Mouse (Mus musculus): ENCODE data around the gene Otop2. TPM values are rescaled to one million over a fixed set of nuclear protein-coding genes. Genes with fewer than 3 reads are reported as not detected.
A peak's percentile ranks its signal among the peaks of the same experiment; 100 is the strongest.

Otop2 gene
- polyA plus RNA-seq, 1 experiment from 2014 or later, result not detected

DNA sequence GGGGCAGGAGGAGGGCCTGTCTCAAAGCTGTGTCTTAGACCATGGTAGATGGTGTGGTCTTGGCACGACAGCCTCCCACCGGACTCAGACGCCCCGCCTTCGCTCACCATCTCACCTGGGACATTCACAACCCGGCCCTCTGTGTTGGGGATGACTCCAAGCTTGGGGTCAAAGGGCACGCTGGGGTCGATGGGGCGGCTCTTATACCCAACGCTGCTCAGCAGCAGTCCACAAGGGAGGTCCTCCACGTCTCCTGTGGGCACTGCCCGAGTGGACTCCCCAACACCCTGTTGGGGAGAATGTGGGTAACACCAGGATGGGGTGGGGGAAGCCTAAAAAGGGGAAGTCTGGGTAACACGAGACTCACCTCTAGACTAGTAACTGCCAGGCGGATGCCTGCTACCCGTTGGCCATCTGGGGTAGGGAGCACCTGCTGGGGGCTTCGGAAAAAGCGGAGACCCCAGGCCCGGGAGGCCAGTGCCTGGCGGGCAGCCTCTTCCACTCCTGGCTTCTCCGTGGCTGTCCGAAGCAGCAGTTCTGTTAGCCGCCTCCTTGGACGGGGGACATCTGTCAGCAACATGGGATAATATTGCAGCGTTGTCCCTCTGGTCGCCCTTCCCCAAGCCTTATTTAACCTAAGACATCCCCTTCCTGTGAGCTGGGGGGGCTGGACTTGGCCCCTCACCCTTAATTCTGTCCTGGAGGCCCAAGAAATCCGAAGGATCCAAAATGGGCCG, 37.5 kb upstream of the Otop2 start:
- no peak overlapping the region for H3K4me3 ChIP-seq (ENCODE audit: low read depth, low read length)
- H3K4me1 ChIP-seq (ENCODE audit: insufficient read depth), result peaks cover 11% of the 10 kb centered on the region
- ATAC-seq (no peak), DNase-seq (no peak)
- WGBS (ENCODE audit: insufficient replicate concordance), result 77% methylated on average over 26 of the region's 27 CpGs
- no peak overlapping the region for H3K9ac ChIP-seq (replicated peaks)
- no peaks in the 10 kb centered on the region for H3K9me3 ChIP-seq (ENCODE audit: low read length)
- peaks cover 16% of the 10 kb centered on the region for H3K36me3 ChIP-seq (replicated peaks; ENCODE audit: insufficient read depth, low read length)
- no peak overlapping the region for H3K27ac ChIP-seq (ENCODE audit: low read depth)
- no peak for TF ChIP-seq CTCF (IDR thresholded peaks at IDR 0.05; ENCODE audit: low read depth)
- TF ChIP-seq EP300 (IDR thresholded peaks at IDR 0.05; ENCODE audit: low read depth), result no peak
- peaks cover 38% of the 10 kb centered on the region for H3K27me3 ChIP-seq (ENCODE audit: insufficient read depth, low read length)
- no peak overlapping the region for H3K4me2 ChIP-seq (ENCODE audit: low read depth, low read length)

GRCm38 (mm10) chr11:115270148-115270861, 36.7 kb upstream of the Otop2 start:
- peaks cover 31% of the 10 kb centered on the region for H3K27me3 ChIP-seq (ENCODE audit: insufficient read depth, low read length)
- H3K36me3 ChIP-seq (replicated peaks; ENCODE audit: insufficient read depth, low read length), result peaks cover 16% of the 10 kb centered on the region
- no peak overlapping the region for H3K9ac ChIP-seq (replicated peaks)
- no peak overlapping the region for H3K27ac ChIP-seq (ENCODE audit: low read depth)
- H3K4me3 ChIP-seq (ENCODE audit: low read depth, low read length), result no peak overlapping the region
- H3K4me2 ChIP-seq (ENCODE audit: low read depth, low read length), result no peak overlapping the region
- TF ChIP-seq EP300 (IDR thresholded peaks at IDR 0.05; ENCODE audit: low read depth) (no peak), CTCF (IDR thresholded peaks at IDR 0.05; ENCODE audit: low read depth) (peak; percentile 94)
- DNase-seq, result peak; percentile 82
- peak; percentile 28; the same call in 1 of the 2 replicates for ATAC-seq
- 46% methylated on average over 19 of the region's 19 CpGs for WGBS (ENCODE audit: insufficient replicate concordance)
- peaks cover 19% of the 10 kb centered on the region for H3K4me1 ChIP-seq (ENCODE audit: insufficient read depth)
- no peaks in the 10 kb centered on the region for H3K9me3 ChIP-seq (ENCODE audit: low read length)

GRCm38 (mm10) chr11:115271052-115271451, 35.9 kb upstream of the Otop2 start:
- WGBS (ENCODE audit: insufficient replicate concordance), result 90% methylated on average over 9 of the region's 9 CpGs
- H3K4me1 ChIP-seq (ENCODE audit: insufficient read depth), result peaks cover 26% of the 10 kb centered on the region
- peaks cover 23% of the 10 kb centered on the region for H3K27me3 ChIP-seq (ENCODE audit: insufficient read depth, low read length)
- H3K9ac ChIP-seq (replicated peaks), result no peak overlapping the region
- H3K9me3 ChIP-seq (ENCODE audit: low read length), result no peaks in the 10 kb centered on the region
- ATAC-seq, result no peak
- H3K36me3 ChIP-seq (replicated peaks; ENCODE audit: insufficient read depth, low read length), result peaks cover 16% of the 10 kb centered on the region
- TF ChIP-seq EP300 (IDR thresholded peaks at IDR 0.05; ENCODE audit: low read depth) (no peak), CTCF (IDR thresholded peaks at IDR 0.05; ENCODE audit: low read depth) (no peak)
- no peak for DNase-seq
- H3K4me2 ChIP-seq (ENCODE audit: low read depth, low read length), result no peak overlapping the region
- no peak overlapping the region for H3K27ac ChIP-seq (ENCODE audit: low read depth)
- no peak overlapping the region for H3K4me3 ChIP-seq (ENCODE audit: low read depth, low read length)

GRCm38 (mm10) chr11:115271481-115271880, 35.5 kb upstream of the Otop2 start:
- no peaks in the 10 kb centered on the region for H3K9me3 ChIP-seq (ENCODE audit: low read length)
- H3K27me3 ChIP-seq (ENCODE audit: insufficient read depth, low read length), result peaks cover 19% of the 10 kb centered on the region
- DNase-seq, result no peak
- H3K4me1 ChIP-seq (ENCODE audit: insufficient read depth), result peaks cover 31% of the 10 kb centered on the region
- H3K9ac ChIP-seq (replicated peaks), result no peak overlapping the region
- TF ChIP-seq EP300 (IDR thresholded peaks at IDR 0.05; ENCODE audit: low read depth) (no peak), CTCF (IDR thresholded peaks at IDR 0.05; ENCODE audit: low read depth) (no peak)
- ATAC-seq, result no peak
- H3K4me3 ChIP-seq (ENCODE audit: low read depth, low read length), result no peak overlapping the region
- H3K36me3 ChIP-seq (replicated peaks; ENCODE audit: insufficient read depth, low read length), result peaks cover 16% of the 10 kb centered on the region
- 76% methylated on average over 10 of the region's 10 CpGs for WGBS (ENCODE audit: insufficient replicate concordance)
- H3K27ac ChIP-seq (ENCODE audit: low read depth), result no peak overlapping the region
- H3K4me2 ChIP-seq (ENCODE audit: low read depth, low read length), result no peak overlapping the region

DNA sequence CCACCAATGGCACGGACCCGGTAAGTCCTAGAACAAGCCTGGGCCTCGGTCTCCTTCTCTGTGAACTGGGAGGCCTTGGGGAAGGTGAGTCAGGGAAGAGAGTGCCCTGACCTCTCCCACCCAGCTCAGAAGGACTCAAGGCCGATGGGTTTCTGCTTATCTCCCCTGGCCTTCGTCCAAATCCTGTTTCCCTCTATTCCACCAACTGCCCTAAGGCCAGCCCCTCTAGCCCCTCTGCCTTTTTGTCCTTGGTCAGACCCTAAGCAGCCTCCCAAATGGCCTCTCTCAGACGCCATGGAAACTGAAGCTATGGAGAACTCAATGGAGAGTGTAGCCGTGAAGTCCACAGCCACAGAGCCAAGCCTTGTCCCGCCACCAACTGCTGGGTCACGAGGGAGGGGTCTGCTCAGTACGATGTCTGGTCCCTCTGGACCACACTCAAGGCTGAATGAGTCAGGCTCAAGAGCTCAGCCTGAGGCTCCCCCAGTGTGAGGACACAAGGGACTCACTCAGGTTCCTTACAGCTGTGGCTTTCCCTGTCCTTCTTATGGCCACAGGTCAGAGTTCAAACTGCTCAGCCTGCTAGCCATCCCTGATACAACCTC, 34.0 kb upstream of the Otop2 start:
- H3K27me3 ChIP-seq (ENCODE audit: insufficient read depth, low read length), result peaks cover 4% of the 10 kb centered on the region; the same call in 1 of the 2 replicates
- 61% methylated on average over 10 of the region's 10 CpGs for WGBS (ENCODE audit: insufficient replicate concordance)
- H3K4me3 ChIP-seq (ENCODE audit: low read depth, low read length), result no peak overlapping the region
- peaks cover 31% of the 10 kb centered on the region for H3K4me1 ChIP-seq (ENCODE audit: insufficient read depth)
- DNase-seq, result no peak
- no peaks in the 10 kb centered on the region for H3K9me3 ChIP-seq (ENCODE audit: low read length)
- ATAC-seq, result no peak
- H3K4me2 ChIP-seq (ENCODE audit: low read depth, low read length), result no peak overlapping the region
- H3K9ac ChIP-seq (replicated peaks), result no peak overlapping the region
- H3K36me3 ChIP-seq (replicated peaks; ENCODE audit: insufficient read depth, low read length), result peaks cover 14% of the 10 kb centered on the region
- no peak overlapping the region for H3K27ac ChIP-seq (ENCODE audit: low read depth)
- TF ChIP-seq EP300 (IDR thresholded peaks at IDR 0.05; ENCODE audit: low read depth), result no peak
- TF ChIP-seq CTCF (IDR thresholded peaks at IDR 0.05; ENCODE audit: low read depth), result no peak

- H3K9me3 ChIP-seq (ENCODE audit: low read length), result no peaks in the 10 kb centered on the region
- ATAC-seq (no peak), DNase-seq (no peak)
- H3K27me3 ChIP-seq (ENCODE audit: insufficient read depth, low read length), result no peaks in the 10 kb centered on the region
- H3K36me3 ChIP-seq (replicated peaks; ENCODE audit: insufficient read depth, low read length), result peaks cover 9% of the 10 kb centered on the region
- no peak overlapping the region for H3K27ac ChIP-seq (ENCODE audit: low read depth)
- TF ChIP-seq EP300 (IDR thresholded peaks at IDR 0.05; ENCODE audit: low read depth) (no peak), CTCF (IDR thresholded peaks at IDR 0.05; ENCODE audit: low read depth) (no peak)
- peaks cover 33% of the 10 kb centered on the region for H3K4me1 ChIP-seq (ENCODE audit: insufficient read depth)
- no peak overlapping the region for H3K4me3 ChIP-seq (ENCODE audit: low read depth, low read length)
- WGBS (ENCODE audit: insufficient replicate concordance), result 49% methylated on average over 7 of the region's 7 CpGs
- no peak overlapping the region for H3K4me2 ChIP-seq (ENCODE audit: low read depth, low read length)
- H3K9ac ChIP-seq (replicated peaks), result no peak overlapping the region
These were observed 33.2 kb upstream of the Otop2 start for GRCm38 (mm10) chr11:115273735-115274134.
